Mouse (Mus musculus) stomach, postnatal 0 days (tissue): ENCODE measurements around the gene Sult6b2.

Experiments
- CTCF ChIP-seq: IDR thresholded peaks from 2 replicates; pipeline ENCODE4 v1.5.1; 2016; ENCODE audit warnings: antibody characterized with exemption, low read depth, mild to moderate bottlenecking, moderate library complexity
- EP300 ChIP-seq: optimal IDR thresholded peaks from 2 replicates; pipeline ENCODE3; 2016; ENCODE audit warnings: antibody characterized with exemption

DNA sequence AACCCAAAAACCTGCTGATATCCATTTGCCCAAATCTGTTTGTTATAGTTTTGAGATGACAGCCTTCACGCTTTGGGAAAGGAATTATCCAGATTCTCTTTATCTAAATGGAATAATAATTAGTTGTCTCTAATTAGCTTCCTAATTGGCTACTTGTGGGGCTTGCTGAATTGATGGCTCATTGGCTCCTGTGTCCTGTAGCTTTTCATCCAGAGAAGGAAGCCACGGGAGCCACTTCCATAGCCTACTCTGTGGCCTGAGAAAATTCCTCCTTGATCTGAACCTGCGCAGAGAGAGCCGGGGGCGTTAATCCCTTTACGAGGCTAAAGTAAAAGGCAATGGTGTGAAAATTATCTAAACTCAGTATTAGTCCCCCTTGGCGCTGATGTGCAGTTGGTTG lies 23.0 kb downstream of the Sult6b2 start:
- TF ChIP-seq CTCF, result no peak
- TF ChIP-seq EP300, result no peak
